Mouse (Mus musculus): Measurements from ENCODE around the gene Ogt.

The Ogt gene

GRCm38 (mm10) chrX:101639741-101640166 is at the start of gene Ogt:
Gene Ogt (plus strand): TSS chrX:101640060.
- DNase-seq (ENCODE audit: low read depth, low spot score): peak; percentile 95

- no peak for DNase-seq (ENCODE audit: low read depth, low spot score)
These were observed 23.7 kb upstream of the Ogt start for GRCm38 (mm10) chrX:101616183-101616582.

- peak; percentile 9 for DNase-seq (ENCODE audit: low read depth, low spot score)
These were observed 22.0 kb upstream of the Ogt start for GRCm38 (mm10) chrX:101617889-101618288.

- no peak for DNase-seq (ENCODE audit: low read depth, low spot score)
These were observed 19.5 kb upstream of the Ogt start for GRCm38 (mm10) chrX:101620317-101620716.

GRCm38 (mm10) chrX:101622539-101622938 is 17.3 kb upstream of the Ogt start:
- DNase-seq (ENCODE audit: low read depth, low spot score): peak; percentile 79

GRCm38 (mm10) chrX:101636821-101637525 is 2.9 kb upstream of the Ogt start:
- DNase-seq (ENCODE audit: low read depth, low spot score): peak; percentile 83

- DNase-seq (ENCODE audit: low read depth, low spot score): no peak
These were observed 1.0 kb upstream of the Ogt start for GRCm38 (mm10) chrX:101638856-101639255.

GRCm38 (mm10) chrX:101639306-101639705 is 554 bp upstream of the Ogt start:
- DNase-seq (ENCODE audit: low read depth, low spot score): peak; percentile 68

GRCm38 (mm10) chrX:101640194-101641160 is 617 bp downstream of the Ogt start:
- DNase-seq (ENCODE audit: low read depth, low spot score): peak; percentile 45

- DNase-seq (ENCODE audit: low read depth, low spot score): no peak
These were observed 1.3 kb downstream of the Ogt start for GRCm38 (mm10) chrX:101641161-101641530.

GRCm38 (mm10) chrX:101642091-101642490 is 2.2 kb downstream of the Ogt start:
- no peak for DNase-seq (ENCODE audit: low read depth, low spot score)

- DNase-seq (ENCODE audit: low read depth, low spot score): no peak
These were observed 5.4 kb downstream of the Ogt start for GRCm38 (mm10) chrX:101645286-101645685.

- DNase-seq (ENCODE audit: low read depth, low spot score): no peak
These were observed 6.8 kb downstream of the Ogt start for GRCm38 (mm10) chrX:101646621-101647020.

- peak; percentile 35 for DNase-seq (ENCODE audit: low read depth, low spot score)
These were observed 55.8 kb downstream of the Ogt start for GRCm38 (mm10) chrX:101695686-101696085.

GRCm38 (mm10) chrX:101697537-101697936 is 57.7 kb downstream of the Ogt start:
- DNase-seq (ENCODE audit: low read depth, low spot score): no peak

GRCm38 (mm10) chrX:101698232-101698631 is 58.4 kb downstream of the Ogt start:
- DNase-seq (ENCODE audit: low read depth, low spot score): peak; percentile 94

- no peak for DNase-seq (ENCODE audit: low read depth, low spot score)
These were observed 65.3 kb downstream of the Ogt start for GRCm38 (mm10) chrX:101705111-101705510.

- peak; percentile 77 for DNase-seq (ENCODE audit: low read depth, low spot score)
These were observed 80.5 kb downstream of the Ogt start for GRCm38 (mm10) chrX:101720401-101720800.

- no peak for DNase-seq (ENCODE audit: low read depth, low spot score)
These were observed 90.2 kb downstream of the Ogt start for GRCm38 (mm10) chrX:101730010-101730409.

- DNase-seq (ENCODE audit: low read depth, low spot score): no peak
These were observed 92.8 kb downstream of the Ogt start for GRCm38 (mm10) chrX:101732644-101733043.

GRCm38 (mm10) chrX:101733288-101733687 is 93.4 kb downstream of the Ogt start:
- DNase-seq (ENCODE audit: low read depth, low spot score): no peak

- no peak for DNase-seq (ENCODE audit: low read depth, low spot score)
These were observed 94.0 kb downstream of the Ogt start, which contains the start of gene Cxcr3 for GRCm38 (mm10) chrX:101733828-101734319. Gene Cxcr3 (minus strand): TSS chrX:101734269.
